Mouse (Mus musculus) kidney, adult 2 months (tissue): ENCODE results near the gene Pknox2. TPM values are rescaled to one million over a fixed set of nuclear protein-coding genes. Genes with fewer than 3 reads are reported as not detected.
A peak's percentile ranks its signal among the peaks of the same experiment; 100 is the strongest.

Experiments
- DNase-seq: peaks from one replicate; pipeline ENCODE4 v3.0.0; 2021
- H3K27ac ChIP-seq: fragments of 200-500 bp; 2 replicates; pipeline ENCODE4 v1.5.1; 2012; ENCODE audit warnings: low read depth, low read length, control low read depth, inconsistent platforms; ENCODE audit not compliant: insufficient read depth
- H3K27me3 ChIP-seq: fragments of 200-500 bp; replicated peaks from 2 replicates; pipeline ENCODE4 v1.6.1; 2012; ENCODE audit warnings: mild to moderate bottlenecking, moderate library complexity, low read length, inconsistent platforms; ENCODE audit not compliant: control insufficient read depth, insufficient read depth
- H3K36me3 ChIP-seq: fragments of 200-500 bp; 2 replicates; pipeline ENCODE4 v1.6.1; 2012; ENCODE audit warnings: mild to moderate bottlenecking, moderate library complexity, low read length, inconsistent platforms; ENCODE audit not compliant: control insufficient read depth, insufficient read depth
- H3K4me1 ChIP-seq: fragments of 200-500 bp; 2 replicates; pipeline ENCODE4 v1.6.1; 2011; ENCODE audit warnings: low read length; ENCODE audit not compliant: control insufficient read depth, insufficient read depth
- H3K4me3 ChIP-seq: fragments of 200-500 bp; 2 replicates; pipeline ENCODE4 v1.5.1; 2011; ENCODE audit warnings: mild to moderate bottlenecking, low read depth, low read length, control low read depth; ENCODE audit not compliant: insufficient read depth
- CTCF ChIP-seq: fragments of 200-500 bp; conservative IDR thresholded peaks from 2 replicates; pipeline ENCODE4 v1.5.1; 2011; ENCODE audit warnings: low read depth, mild to moderate bottlenecking, control low read depth, low read length, moderate library complexity, mixed read lengths; ENCODE audit not compliant: insufficient read depth, insufficient read length
- POLR2A ChIP-seq: fragments of 200-500 bp; IDR thresholded peaks from one replicate; pipeline ENCODE4 v1.6.1; 2011; ENCODE audit warnings: low read depth, low read length, control low read depth
- WGBS: fragments of 180-500 bp; shearing (Covaris S2); methylation state at CpG from one replicate; pipeline ENCODE4 v1.1.7; 2018; 5-methylcytosine and 5-hydroxymethylcytosine counted together
- polyA plus RNA-seq: library from polyadenylated mRNA; depleted of rRNA; stranded (reverse); fragments of >200 nt; gene quantifications from 2 replicates; pipeline ENCODE4 v1.2.3, GENCODE M21; 2012

Gene Pknox2
- polyA plus RNA-seq, 1 experiment = 7.1 TPM

DNA sequence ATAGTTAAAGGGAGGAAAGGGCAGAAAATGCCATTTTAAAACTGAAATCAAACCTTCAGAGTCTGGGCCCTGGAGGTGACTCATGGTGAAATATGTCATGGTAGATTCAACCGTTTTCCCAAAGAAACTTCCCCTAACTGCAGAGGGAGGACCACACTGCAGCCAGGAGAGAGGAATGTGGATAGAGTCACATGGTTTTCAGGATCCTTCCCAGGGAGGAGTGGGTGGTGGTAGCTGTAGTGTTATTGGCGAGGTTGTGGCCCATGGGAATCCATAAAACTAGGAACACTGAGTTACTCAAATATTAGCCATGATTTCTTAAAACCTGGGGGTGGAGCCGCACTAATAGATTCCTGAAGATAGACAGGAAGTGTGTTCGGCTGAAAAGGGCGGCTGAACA is 99.7 kb downstream of the Pknox2 start:
- TF ChIP-seq POLR2A (no peak), CTCF (no peak)
- DNase-seq = peak; percentile 18
- no peak overlapping the region for H3K4me3 ChIP-seq
- no peaks in the 10 kb centered on the region for H3K27me3 ChIP-seq
- whole genome bisulfite sequencing = 63% methylated on average over 5 of the region's 5 CpGs
- H3K36me3 ChIP-seq = no peaks in the 10 kb centered on the region
- no peaks in the 10 kb centered on the region for H3K4me1 ChIP-seq
- no peak overlapping the region for H3K27ac ChIP-seq

DNA sequence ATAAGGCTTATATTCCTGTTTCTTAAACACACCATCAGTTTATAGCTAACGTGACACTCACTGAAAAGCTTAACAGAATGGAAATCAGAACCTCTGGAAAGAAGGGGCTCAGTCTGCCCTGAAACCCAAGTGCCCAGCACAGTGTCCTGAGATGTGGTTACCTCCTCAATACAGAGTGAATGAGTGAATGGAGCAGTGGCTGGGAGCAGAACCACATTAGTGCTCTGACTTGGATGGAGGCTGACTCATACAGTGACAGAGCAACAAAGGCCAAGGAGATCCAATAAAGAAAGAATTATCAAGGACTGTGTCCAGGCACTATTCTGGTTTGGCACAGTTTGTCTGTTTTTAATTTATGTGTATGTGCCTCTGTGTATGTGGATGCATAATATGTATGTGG is 101.3 kb downstream of the Pknox2 start:
- Histone ChIP-seq H3K27me3 (no peaks in the 10 kb centered on the region), H3K27ac (no peak overlapping the region), H3K4me3 (no peak overlapping the region), H3K36me3 (no peaks in the 10 kb centered on the region), H3K4me1 (no peaks in the 10 kb centered on the region)
- 90% methylated on average over 1 of the region's 1 CpGs for WGBS
- no peak for DNase-seq
- TF ChIP-seq CTCF = no peak
- TF ChIP-seq POLR2A = no peak

DNA sequence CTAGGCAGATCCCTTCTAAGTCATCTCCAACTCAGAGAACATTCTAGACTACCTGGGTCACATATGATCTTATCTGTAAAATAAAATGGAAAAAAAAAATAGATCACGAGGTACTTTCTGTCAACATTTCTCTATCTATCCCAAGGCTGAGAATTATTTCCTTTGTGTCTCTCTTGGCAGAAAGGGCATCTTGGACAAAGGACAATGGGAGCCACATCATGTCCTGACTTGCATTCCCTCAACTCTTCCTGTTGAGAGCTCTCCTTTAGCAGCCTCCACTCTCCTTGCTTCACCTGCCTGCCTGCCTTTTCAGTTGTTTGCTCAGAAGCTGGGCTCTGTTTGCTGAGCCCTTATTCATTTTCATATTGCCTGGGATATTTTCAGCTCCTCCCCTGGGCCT is 103.0 kb downstream of the Pknox2 start:
- DNase-seq = no peak
- no peak overlapping the region for H3K4me3 ChIP-seq
- no peaks in the 10 kb centered on the region for H3K4me1 ChIP-seq
- WGBS = 84% methylated on average over 1 of the region's 1 CpGs
- no peaks in the 10 kb centered on the region for H3K36me3 ChIP-seq
- no peak for TF ChIP-seq CTCF
- no peak for TF ChIP-seq POLR2A
- no peak overlapping the region for H3K27ac ChIP-seq
- H3K27me3 ChIP-seq = no peaks in the 10 kb centered on the region

GRCm38 (mm10) chr9:37038859-37039258 is 108.3 kb downstream of the Pknox2 start:
- no peak for TF ChIP-seq CTCF
- TF ChIP-seq POLR2A = no peak
- H3K4me3 ChIP-seq = no peak overlapping the region

DNA sequence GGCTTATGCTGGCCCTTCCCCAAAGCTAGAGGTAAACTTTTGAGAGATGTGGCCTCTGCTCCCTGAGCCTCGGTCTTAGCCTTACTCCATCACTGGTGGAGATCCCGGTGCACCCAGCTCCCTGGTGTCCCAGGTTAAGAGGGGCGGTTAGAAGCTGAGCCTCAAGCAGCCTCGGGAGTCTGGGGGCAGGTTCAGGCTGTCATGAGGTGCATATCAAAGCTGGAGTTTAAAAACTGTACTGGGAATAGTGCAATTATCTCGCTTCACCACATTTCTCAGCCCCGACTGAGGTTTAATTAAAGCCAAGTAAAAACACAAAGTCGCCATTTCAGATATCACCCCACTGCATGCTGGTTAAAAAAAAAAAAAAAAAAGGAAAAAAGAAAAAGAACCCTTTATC is 108.8 kb downstream of the Pknox2 start:
- no peak overlapping the region for H3K4me3 ChIP-seq
- no peaks in the 10 kb centered on the region for H3K4me1 ChIP-seq
- H3K36me3 ChIP-seq = no peaks in the 10 kb centered on the region
- TF ChIP-seq POLR2A (no peak), CTCF (no peak)
- WGBS = 70% methylated on average over 7 of the region's 7 CpGs
- no peak for DNase-seq
- H3K27ac ChIP-seq = no peak overlapping the region
- H3K27me3 ChIP-seq = no peaks in the 10 kb centered on the region

More at GRCm38 (mm10) chr9:37038859-37039258, 108.3 kb downstream of the Pknox2 start:
- H3K36me3 ChIP-seq = no peaks in the 10 kb centered on the region
- H3K27ac ChIP-seq = no peak overlapping the region
- no peaks in the 10 kb centered on the region for H3K4me1 ChIP-seq
- WGBS = 95% methylated on average over 3 of the region's 3 CpGs
- no peak for DNase-seq
- no peaks in the 10 kb centered on the region for H3K27me3 ChIP-seq

DNA sequence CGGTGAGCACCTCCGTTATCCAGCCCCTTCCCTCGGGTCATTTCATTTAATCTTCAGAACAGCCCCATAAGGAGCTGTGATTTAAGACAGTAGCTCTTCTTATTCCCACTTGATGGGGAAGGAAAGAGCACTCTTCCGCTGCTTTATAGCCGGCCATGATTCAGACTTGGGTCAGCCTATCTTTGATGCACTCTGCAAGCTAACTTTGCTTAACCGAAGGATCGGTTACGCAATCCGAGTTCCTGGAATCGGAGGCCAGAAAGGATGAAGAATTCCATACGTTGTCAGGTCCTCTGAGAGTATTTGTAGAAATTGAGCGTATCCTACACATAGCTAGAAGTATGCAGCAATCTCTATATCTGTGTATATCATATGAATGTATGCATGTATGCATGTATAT is 109.8 kb downstream of the Pknox2 start:
- no peak overlapping the region for H3K27ac ChIP-seq
- peak; percentile 14 for DNase-seq
- H3K4me1 ChIP-seq = no peaks in the 10 kb centered on the region
- no peaks in the 10 kb centered on the region for H3K36me3 ChIP-seq
- 50% methylated on average over 12 of the region's 12 CpGs for whole genome bisulfite sequencing
- no peaks in the 10 kb centered on the region for H3K27me3 ChIP-seq
- no peak for TF ChIP-seq CTCF
- no peak for TF ChIP-seq POLR2A
- no peak overlapping the region for H3K4me3 ChIP-seq

GRCm38 (mm10) chr9:37035248-37035647 is 112.0 kb downstream of the Pknox2 start:
- no peaks in the 10 kb centered on the region for H3K36me3 ChIP-seq
- no peak for TF ChIP-seq POLR2A
- no peak; the same call in 1 of the 2 replicates for TF ChIP-seq CTCF
- no peak overlapping the region for H3K4me3 ChIP-seq
- H3K27me3 ChIP-seq = no peaks in the 10 kb centered on the region
- WGBS = 95% methylated on average over 3 of the region's 3 CpGs
- DNase-seq = no peak
- H3K27ac ChIP-seq = no peak overlapping the region
- no peaks in the 10 kb centered on the region for H3K4me1 ChIP-seq

GRCm38 (mm10) chr9:37034316-37034715 is 112.9 kb downstream of the Pknox2 start:
- H3K36me3 ChIP-seq = no peaks in the 10 kb centered on the region
- no peak for TF ChIP-seq POLR2A
- no peak for TF ChIP-seq CTCF
- WGBS = 87% methylated on average over 1 of the region's 1 CpGs
- no peaks in the 10 kb centered on the region for H3K4me1 ChIP-seq
- no peak overlapping the region for H3K4me3 ChIP-seq
- no peak overlapping the region for H3K27ac ChIP-seq
- H3K27me3 ChIP-seq = no peaks in the 10 kb centered on the region
- DNase-seq = no peak
